Mouse (Mus musculus) intestine, embryonic 14.5 days (tissue): ENCODE data around the gene Pdcd7. TPM values are rescaled to one million over a fixed set of nuclear protein-coding genes. Genes with fewer than 3 reads are reported as not detected.

Experiments used
- ATAC-seq: fragments of 200-750 bp; cut with Nextera tagmentation; replicated peaks from 2 replicates; pipeline ENCODE4 v1.8.0; 2017; ENCODE audit warnings: low read depth, moderate number of reproducible peaks, moderate TSS enrichment, moderate library complexity; ENCODE audit not compliant: low FRiP score, low TSS enrichment
- DNase-seq: peaks from one replicate; pipeline ENCODE4 v3.0.0-alpha.2; 2018; ENCODE audit warnings: low spot score
- H3K27ac ChIP-seq: fragments of 300-500 bp; sonication (generic); 2 replicates; pipeline ENCODE4 v1.5.1; 2014; ENCODE audit warnings: low read depth, mild to moderate bottlenecking, control low read depth
- H3K27me3 ChIP-seq: fragments of 300-500 bp; sonication (generic); replicated peaks from 2 replicates; pipeline ENCODE4 v1.6.1; 2014; ENCODE audit warnings: low read length, control low read depth; ENCODE audit not compliant: control insufficient read depth, insufficient read depth
- H3K36me3 ChIP-seq: fragments of 300-500 bp; sonication (generic); 2 replicates; pipeline ENCODE4 v1.6.1; 2014; ENCODE audit warnings: low read length, control low read depth; ENCODE audit not compliant: control insufficient read depth, insufficient read depth
- H3K4me1 ChIP-seq: fragments of 300-500 bp; sonication (generic); replicated peaks from 2 replicates; pipeline ENCODE4 v1.6.1; 2014; ENCODE audit warnings: low read length, control low read depth, mixed read lengths; ENCODE audit not compliant: control insufficient read depth, insufficient read depth
- H3K4me2 ChIP-seq: fragments of 300-500 bp; sonication (generic); 2 replicates; pipeline ENCODE4 v1.6.1; 2014; ENCODE audit warnings: low read length
- H3K4me3 ChIP-seq: fragments of 300-500 bp; sonication (generic); 2 replicates; pipeline ENCODE4 v1.5.1; 2014; ENCODE audit warnings: low read depth, low read length, control low read depth, mixed read lengths
- H3K9ac ChIP-seq: fragments of 300-500 bp; sonication (generic); 2 replicates; pipeline ENCODE4 v1.6.1; 2014; ENCODE audit warnings: mild to moderate bottlenecking, low read length
- H3K9me3 ChIP-seq: fragments of 300-500 bp; sonication (generic); 2 replicates; pipeline ENCODE4 v1.6.1; 2016; ENCODE audit warnings: low read length, control low read depth; ENCODE audit not compliant: control insufficient read depth
- WGBS: fragments of 180-500 bp; shearing (Covaris S2); extraction: QIAGEN DNeasy Blood & Tissue Kit; methylation state at CpG from one replicate; pipeline ENCODE4 v1.1.7; 2014; 5-methylcytosine and 5-hydroxymethylcytosine counted together
- polyA plus RNA-seq: library from polyadenylated mRNA; unstranded; fragments of >200 nt; fragmentation: Nextera tagmentation; extraction: Ambion mirVana; gene quantifications from 2 replicates; pipeline ENCODE4 v1.2.1, GENCODE M21; 2014

The Pdcd7 gene
- polyA plus RNA-seq, 1 experiment from 2014 or later: 11.2 TPM

DNA sequence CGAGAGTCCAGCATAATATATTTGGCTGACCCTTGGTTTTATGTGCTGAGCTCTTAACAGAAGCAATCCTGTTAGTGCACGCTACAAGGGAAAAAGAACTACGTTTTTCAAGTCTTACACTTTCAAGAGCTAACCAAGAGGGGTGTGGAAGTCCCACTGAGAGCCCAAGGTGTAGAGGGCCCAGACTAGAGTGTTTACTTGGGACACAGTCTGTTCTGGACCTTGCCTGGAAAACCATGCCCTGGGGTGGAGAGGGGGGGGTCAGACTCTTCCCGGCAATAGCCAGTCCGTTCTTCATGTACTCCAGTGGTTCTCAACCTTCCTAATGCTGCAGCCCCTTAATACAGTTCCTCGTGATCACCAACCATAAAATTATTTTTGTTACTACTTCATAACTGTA is 54.0 kb downstream of the Pdcd7 start:
- ATAC-seq (no peak), DNase-seq (no peak)
- H3K27me3 ChIP-seq: peaks cover 75% of the 10 kb centered on the region
- H3K27ac ChIP-seq: no peak overlapping the region
- no peak overlapping the region for H3K4me3 ChIP-seq
- H3K4me2 ChIP-seq: no peak overlapping the region
- peaks cover 3% of the 10 kb centered on the region; the same call in 1 of the 2 replicates for H3K4me1 ChIP-seq
- no peaks in the 10 kb centered on the region for H3K36me3 ChIP-seq
- 80% methylated on average over 6 of the region's 6 CpGs for WGBS
- H3K9me3 ChIP-seq: no peaks in the 10 kb centered on the region
- no peak overlapping the region for H3K9ac ChIP-seq

- H3K4me1 ChIP-seq: no peaks in the 10 kb centered on the region
- ATAC-seq (no peak), DNase-seq (no peak)
- no peaks in the 10 kb centered on the region for H3K9me3 ChIP-seq
- no peak overlapping the region for H3K9ac ChIP-seq
- no peak overlapping the region for H3K4me2 ChIP-seq
- peaks cover 39% of the 10 kb centered on the region for H3K27me3 ChIP-seq
- no peak overlapping the region for H3K27ac ChIP-seq
- H3K4me3 ChIP-seq: no peak overlapping the region
- H3K36me3 ChIP-seq: no peaks in the 10 kb centered on the region
- 72% methylated on average over 15 of the region's 15 CpGs for whole genome bisulfite sequencing
These were observed 58.7 kb downstream of the Pdcd7 start for GRCm38 (mm10) chr9:65404331-65405183.

DNA sequence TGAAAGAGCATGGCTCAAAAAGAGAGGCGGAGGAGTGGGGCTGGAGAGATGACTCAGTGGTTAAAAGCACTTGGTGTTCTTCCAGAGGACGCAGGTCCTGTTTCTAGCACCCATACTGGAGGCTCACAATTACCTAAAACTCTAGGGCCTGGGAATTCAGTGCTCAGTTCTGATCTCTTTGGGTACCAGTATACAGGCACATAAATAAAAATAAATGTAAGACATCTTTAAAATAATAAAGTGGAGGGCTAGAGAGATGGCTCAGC is 59.2 kb downstream of the Pdcd7 start:
- no peak for DNase-seq
- 90% methylated on average over 2 of the region's 2 CpGs for WGBS
- Histone ChIP-seq H3K27me3 (peaks cover 35% of the 10 kb centered on the region), H3K9me3 (no peaks in the 10 kb centered on the region), H3K9ac (no peak overlapping the region), H3K4me2 (no peak overlapping the region), H3K4me3 (no peak overlapping the region), H3K36me3 (no peaks in the 10 kb centered on the region), H3K27ac (no peak overlapping the region), H3K4me1 (no peaks in the 10 kb centered on the region)
- no peak for ATAC-seq

GRCm38 (mm10) chr9:65407327-65407726 is 61.4 kb downstream of the Pdcd7 start:
- no peak for DNase-seq
- H3K4me2 ChIP-seq: no peak overlapping the region
- no peak for ATAC-seq
- H3K9me3 ChIP-seq: no peaks in the 10 kb centered on the region
- WGBS: 81% methylated on average over 5 of the region's 5 CpGs
- H3K27ac ChIP-seq: no peak overlapping the region
- no peaks in the 10 kb centered on the region for H3K4me1 ChIP-seq
- H3K4me3 ChIP-seq: no peak overlapping the region
- H3K27me3 ChIP-seq: peaks cover 21% of the 10 kb centered on the region
- H3K9ac ChIP-seq: no peak overlapping the region
- no peaks in the 10 kb centered on the region for H3K36me3 ChIP-seq

DNA sequence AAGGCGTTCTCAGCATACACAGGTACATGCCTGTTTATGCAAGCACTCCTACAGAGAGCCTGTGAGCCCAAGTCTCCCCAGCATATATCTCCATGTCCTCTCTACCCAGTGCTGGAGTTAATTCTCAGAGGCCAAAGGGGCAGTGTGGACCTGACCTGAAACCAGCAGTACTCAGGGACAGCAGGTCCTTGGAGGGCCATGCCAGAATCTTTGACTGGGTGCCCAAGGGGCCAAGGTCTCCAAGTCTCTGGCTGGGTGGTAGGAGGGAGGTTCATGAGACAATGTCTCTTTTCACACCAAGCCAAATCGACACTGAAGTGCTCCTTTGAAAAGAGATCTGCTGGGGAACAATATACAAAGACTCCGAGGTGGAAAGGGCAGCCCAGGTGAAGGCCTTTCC is 62.0 kb downstream of the Pdcd7 start:
- DNase-seq (no peak), ATAC-seq (no peak)
- no peak overlapping the region for H3K4me2 ChIP-seq
- no peaks in the 10 kb centered on the region for H3K9me3 ChIP-seq
- H3K27ac ChIP-seq: no peak overlapping the region
- peaks cover 16% of the 10 kb centered on the region for H3K27me3 ChIP-seq
- no peak overlapping the region for H3K4me3 ChIP-seq
- no peaks in the 10 kb centered on the region for H3K36me3 ChIP-seq
- no peaks in the 10 kb centered on the region for H3K4me1 ChIP-seq
- H3K9ac ChIP-seq: no peak overlapping the region
- WGBS: 70% methylated on average over 3 of the region's 3 CpGs

DNA sequence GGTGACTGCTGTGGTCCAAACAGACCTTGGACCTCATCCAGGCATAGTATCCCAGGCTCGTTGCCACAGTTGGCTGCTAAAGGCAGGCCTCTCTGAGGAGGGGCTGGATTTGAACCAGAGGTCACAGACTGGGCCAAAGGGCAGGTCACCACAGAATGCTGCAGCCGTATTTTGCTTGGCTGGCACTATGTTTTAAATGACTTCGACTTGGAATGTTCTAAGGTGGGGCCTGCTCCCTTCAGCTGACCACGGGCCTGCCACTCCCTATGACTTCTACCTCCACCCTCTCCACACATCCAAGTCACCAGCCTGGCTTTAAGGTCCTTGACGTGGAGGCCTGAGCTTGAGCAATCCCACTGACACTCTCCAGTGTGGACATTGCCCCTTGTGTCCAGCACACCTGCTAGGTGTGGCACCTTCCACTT is 63.0 kb downstream of the Pdcd7 start:
- 62% methylated on average over 5 of the region's 5 CpGs for WGBS
- H3K4me3 ChIP-seq: no peak overlapping the region
- H3K9me3 ChIP-seq: no peaks in the 10 kb centered on the region
- ATAC-seq (no peak), DNase-seq (no peak)
- no peaks in the 10 kb centered on the region for H3K36me3 ChIP-seq
- H3K9ac ChIP-seq: no peak overlapping the region
- peaks cover 17% of the 10 kb centered on the region for H3K27me3 ChIP-seq
- H3K4me1 ChIP-seq: no peaks in the 10 kb centered on the region
- no peak overlapping the region for H3K4me2 ChIP-seq
- H3K27ac ChIP-seq: no peak overlapping the region

Other genes starting within 250 kb of the Pdcd7 start
- 39.6 and 42.2 TPM in 2 replicates for gene Igdcc4, start 244.6 kb upstream of the Pdcd7 start, polyA plus RNA-seq
- 2.7 and 2.9 TPM in 2 replicates for gene Igdcc3, start 204.9 kb upstream of the Pdcd7 start, polyA plus RNA-seq
- 8.1 and 9.1 TPM in 2 replicates for gene Parp16, start 150.8 kb upstream of the Pdcd7 start, polyA plus RNA-seq
- 1.1 and 2.0 TPM in 2 replicates for gene Cilp, start 80.9 kb upstream of the Pdcd7 start, polyA plus RNA-seq
- 42.6 and 47.1 TPM in 2 replicates for gene Clpx, start 51.8 kb upstream of the Pdcd7 start, polyA plus RNA-seq
- 0.13 and 0.39 TPM in 2 replicates for gene Ubap1l, start 14.9 kb downstream of the Pdcd7 start, polyA plus RNA-seq
- gene Kbtbd13, start 45.5 kb downstream of the Pdcd7 start, polyA plus RNA-seq: 0.66 and 1.1 TPM in 2 replicates
- gene Rasl12, start 52.4 kb downstream of the Pdcd7 start, polyA plus RNA-seq: 2.6 and 2.7 TPM in 2 replicates
- 0.36 and 0.80 TPM in 2 replicates for gene Slc51b, start 76.9 kb downstream of the Pdcd7 start, polyA plus RNA-seq
- 19.5 and 20.2 TPM in 2 replicates for gene Mtfmt, start 89.7 kb downstream of the Pdcd7 start, polyA plus RNA-seq
- gene Spg21, start 114.8 kb downstream of the Pdcd7 start, polyA plus RNA-seq: 85.9 and 92.8 TPM in 2 replicates
- not detected in 2 replicates for gene Ankdd1a, start 174.1 kb downstream of the Pdcd7 start, polyA plus RNA-seq
- gene Plekho2, start 233.9 kb downstream of the Pdcd7 start, polyA plus RNA-seq: 11.9 and 12.6 TPM in 2 replicates
- 8.1 and 9.9 TPM in 2 replicates for gene Pif1, start 241.1 kb downstream of the Pdcd7 start, polyA plus RNA-seq